Mouse (Mus musculus) limb, embryonic 10.5 days (tissue): ENCODE measurements at regions not wholly inside any gene's neighbourhood (a gene's known extent, or its start where the extent isn't known, plus 50 kb on each side); places are given as distances from the start of the nearest gene placed in this dataset.

Experiments used
- DNase-seq: peaks from one replicate; pipeline ENCODE4 v3.0.0-alpha.2; 2017; ENCODE audit warnings: low spot score
- H3K27ac ChIP-seq: fragments of 300-500 bp; sonication (generic); 2 replicates; pipeline ENCODE4 v1.5.1; 2016; ENCODE audit warnings: mild to moderate bottlenecking
- H3K27me3 ChIP-seq: fragments of 300-500 bp; sonication (generic); 2 replicates; pipeline ENCODE4 v1.6.1; 2016; ENCODE audit warnings: low read depth, mild to moderate bottlenecking; ENCODE audit not compliant: poor library complexity, severe bottlenecking
- H3K36me3 ChIP-seq: fragments of 300-500 bp; sonication (generic); 2 replicates; pipeline ENCODE4 v1.6.1; 2016; ENCODE audit warnings: mild to moderate bottlenecking, moderate library complexity
- H3K4me1 ChIP-seq: fragments of 300-500 bp; sonication (generic); 2 replicates; pipeline ENCODE4 v1.6.1; 2016
- H3K4me3 ChIP-seq: fragments of 300-500 bp; sonication (generic); 2 replicates; pipeline ENCODE4 v1.5.1; 2016; ENCODE audit warnings: mild to moderate bottlenecking, moderate library complexity
- H3K9me3 ChIP-seq: fragments of 300-500 bp; sonication (generic); replicated peaks from 2 replicates; pipeline ENCODE4 v1.6.1; 2016; ENCODE audit warnings: mild to moderate bottlenecking
- WGBS: fragments of 180-500 bp; shearing (Covaris S2); methylation state at CpG from one replicate; pipeline ENCODE4 v1.1.7; 2016; 5-methylcytosine and 5-hydroxymethylcytosine counted together

GRCm38 (mm10) chr11:12837920-12838319 is 373.2 kb upstream of the Cobl start:
- H3K27me3 ChIP-seq, result no peaks in the 10 kb centered on the region
- no peak overlapping the region for H3K4me3 ChIP-seq
- 75% methylated on average over 2 of the region's 2 CpGs for WGBS
- H3K36me3 ChIP-seq, result no peaks in the 10 kb centered on the region
- no peak for DNase-seq
- H3K4me1 ChIP-seq, result no peaks in the 10 kb centered on the region
- no peak overlapping the region for H3K27ac ChIP-seq
- H3K9me3 ChIP-seq, result no peaks in the 10 kb centered on the region

DNA sequence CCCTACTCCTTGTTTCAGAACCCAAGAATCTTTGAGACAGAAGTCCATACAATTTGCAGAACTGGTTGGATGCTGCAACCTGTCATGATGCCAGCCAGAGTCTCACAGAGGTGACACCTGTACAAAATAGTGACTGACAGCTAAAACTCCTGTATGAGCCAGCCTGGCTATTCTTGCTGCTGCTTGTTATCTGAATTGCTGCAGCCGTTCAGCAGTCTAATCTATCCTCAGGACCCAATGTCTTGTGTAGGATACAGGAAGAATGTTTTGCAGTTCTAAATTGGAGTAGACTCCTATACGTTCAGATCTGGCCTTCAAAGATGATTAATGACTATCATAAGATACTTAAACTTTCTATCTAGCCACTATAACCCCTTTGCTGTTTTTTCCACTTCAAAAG is 372.6 kb upstream of the Cobl start:
- H3K4me1 ChIP-seq, result no peaks in the 10 kb centered on the region
- no peaks in the 10 kb centered on the region for H3K36me3 ChIP-seq
- no peak overlapping the region for H3K27ac ChIP-seq
- DNase-seq, result no peak
- 67% methylated on average over 2 of the region's 2 CpGs for WGBS
- no peaks in the 10 kb centered on the region for H3K27me3 ChIP-seq
- no peaks in the 10 kb centered on the region for H3K9me3 ChIP-seq
- no peak overlapping the region for H3K4me3 ChIP-seq

GRCm38 (mm10) chr11:12836387-12836786 is 371.6 kb upstream of the Cobl start:
- no peaks in the 10 kb centered on the region for H3K36me3 ChIP-seq
- H3K4me1 ChIP-seq, result no peaks in the 10 kb centered on the region
- no peaks in the 10 kb centered on the region for H3K27me3 ChIP-seq
- no peak overlapping the region for H3K4me3 ChIP-seq
- DNase-seq, result no peak
- H3K9me3 ChIP-seq, result no peaks in the 10 kb centered on the region
- no peak overlapping the region for H3K27ac ChIP-seq

DNA sequence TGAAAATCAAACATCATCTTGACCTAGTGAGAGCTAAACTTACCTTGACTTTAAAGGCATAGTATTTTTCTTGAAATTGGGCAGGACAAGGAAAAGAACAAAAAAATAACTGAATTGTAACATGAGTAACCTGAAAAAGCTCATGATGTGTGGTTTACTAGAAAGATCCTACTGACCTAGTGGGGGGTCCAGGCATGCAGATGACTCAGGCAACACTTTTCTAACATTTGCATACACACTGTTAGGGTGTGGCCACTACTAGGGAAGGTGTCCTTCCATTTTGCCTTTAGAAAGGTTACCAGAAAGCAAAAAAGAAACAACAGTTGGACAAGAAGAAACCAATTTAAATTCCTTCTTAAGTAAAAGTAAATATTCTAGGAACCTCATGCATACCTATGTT is 347.3 kb upstream of the Cobl start:
- H3K4me3 ChIP-seq, result no peak overlapping the region
- DNase-seq, result no peak
- H3K27ac ChIP-seq, result no peak overlapping the region
- H3K36me3 ChIP-seq, result no peaks in the 10 kb centered on the region
- no peaks in the 10 kb centered on the region for H3K4me1 ChIP-seq
- no peaks in the 10 kb centered on the region for H3K27me3 ChIP-seq
- no peaks in the 10 kb centered on the region for H3K9me3 ChIP-seq

DNA sequence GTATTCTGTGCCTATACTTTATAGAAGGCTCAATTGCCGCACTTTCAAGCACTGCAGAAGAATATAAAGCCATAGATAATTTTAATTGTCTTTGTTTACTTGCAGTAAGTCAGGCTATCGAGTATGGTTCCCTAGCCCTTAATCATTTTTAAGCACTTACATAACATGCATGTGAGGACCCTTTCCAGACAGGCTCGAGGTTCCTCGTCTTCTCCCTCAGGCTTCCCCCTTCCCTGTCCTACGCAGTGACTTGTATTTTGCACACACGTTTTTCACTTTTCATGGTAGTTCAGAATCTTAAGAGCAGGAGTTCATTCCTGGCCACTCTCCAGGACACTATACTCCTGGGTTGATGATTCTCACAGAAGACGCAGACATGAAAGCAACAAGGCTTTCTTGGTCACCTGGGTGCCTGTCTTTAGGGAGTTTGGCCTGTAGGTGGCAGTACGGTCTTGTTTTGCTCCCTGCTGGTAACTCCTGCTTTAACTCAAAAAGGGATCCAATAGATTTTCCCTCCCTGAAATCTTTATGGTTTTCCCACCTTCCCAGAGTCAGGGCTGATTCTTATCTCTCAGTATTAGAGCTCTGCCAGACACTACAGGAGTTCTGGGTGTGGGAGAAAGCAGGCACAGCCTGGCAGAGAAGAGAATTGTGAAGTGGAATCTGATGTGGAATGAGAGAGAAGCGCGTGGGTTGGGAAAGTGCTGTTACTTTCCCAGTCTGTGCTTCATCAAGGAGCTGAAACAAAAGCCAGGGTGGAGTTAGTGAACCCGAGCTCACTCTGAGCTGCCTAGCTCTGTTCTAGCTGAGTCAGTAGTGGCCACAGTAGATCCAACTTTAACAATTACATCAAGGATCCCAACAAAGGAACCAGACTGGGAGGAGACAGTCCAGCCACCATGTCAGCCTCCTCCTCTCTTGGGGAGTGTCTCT is 346.5 kb upstream of the Cobl start:
- no peak overlapping the region for H3K4me3 ChIP-seq
- WGBS, result 48% methylated on average over 11 of the region's 11 CpGs
- H3K4me1 ChIP-seq, result no peaks in the 10 kb centered on the region
- no peaks in the 10 kb centered on the region for H3K27me3 ChIP-seq
- DNase-seq, result peak; percentile 71
- no peaks in the 10 kb centered on the region for H3K9me3 ChIP-seq
- no peaks in the 10 kb centered on the region for H3K36me3 ChIP-seq
- H3K27ac ChIP-seq, result peak overlapping the region; percentile 66; the same call in 1 of the 2 replicates
